Mouse (Mus musculus): Measurements from ENCODE around the gene Bmf. TPM values are rescaled to one million over a fixed set of nuclear protein-coding genes. Genes with fewer than 3 reads are reported as not detected.

The Bmf gene
- polyA plus RNA-seq, 1 experiment from 2014 or later: 6.7 TPM

Other genes with a start within 250 kb of the Bmf start
- gene Gpr176, start 176.3 kb downstream of the Bmf start, polyA plus RNA-seq (2015; fragmentation: Nextera tagmentation; extraction: Ambion mirVana): 0.11 and 0.20 TPM in 2 replicates
- 10.2 and 10.5 TPM in 2 replicates for gene Eif2ak4, start 161.1 kb downstream of the Bmf start, polyA plus RNA-seq (2015; fragmentation: Nextera tagmentation; extraction: Ambion mirVana)
- 250 and 281 TPM in 2 replicates for gene Srp14, start 70.0 kb downstream of the Bmf start, polyA plus RNA-seq (2015; fragmentation: Nextera tagmentation; extraction: Ambion mirVana)
- gene Bub1b, start 48.5 kb upstream of the Bmf start, polyA plus RNA-seq (2015; fragmentation: Nextera tagmentation; extraction: Ambion mirVana): 105 and 106 TPM in 2 replicates
- gene Pak6, start 113.6 kb upstream of the Bmf start, polyA plus RNA-seq (2015; fragmentation: Nextera tagmentation; extraction: Ambion mirVana): 2.2 and 3.9 TPM in 2 replicates
- gene Ankrd63, start 154.3 kb upstream of the Bmf start, polyA plus RNA-seq (2015; fragmentation: Nextera tagmentation; extraction: Ambion mirVana): 0.06 and 0.11 TPM in 2 replicates
- gene Plcb2, start 178.8 kb upstream of the Bmf start, polyA plus RNA-seq (2015; fragmentation: Nextera tagmentation; extraction: Ambion mirVana): 1.6 and 1.8 TPM in 2 replicates
- gene Inafm2, start 196.1 kb upstream of the Bmf start, polyA plus RNA-seq (2015; fragmentation: Nextera tagmentation; extraction: Ambion mirVana): 18.7 and 20.5 TPM in 2 replicates
- gene Ccdc9b, start 213.0 kb upstream of the Bmf start, polyA plus RNA-seq (2015; fragmentation: Nextera tagmentation; extraction: Ambion mirVana): 1.3 and 1.4 TPM in 2 replicates
- 0.31 and 0.58 TPM in 2 replicates for gene Phgr1, start 223.1 kb upstream of the Bmf start, polyA plus RNA-seq (2015; fragmentation: Nextera tagmentation; extraction: Ambion mirVana)
- 0.65 and 1.0 TPM in 2 replicates for gene Disp2, start 230.0 kb upstream of the Bmf start, polyA plus RNA-seq (2015; fragmentation: Nextera tagmentation; extraction: Ambion mirVana)